In genomic region chr19:25445054-25445453, GRCm38 (mm10) we compare ENCODE assay signal across 8 mouse cellular contexts.
DNase-seq lines count a peak whose midpoint lies in the region; TF ChIP-seq lines count a peak whose summit lies in the region.
"Had no signal": no experiment of that assay in that cellular context is flagged by ENCODE, and none has a peak within 500 bp of the region (broad histone marks: within the 10 kb centered on the region; RNA-seq: fewer than 3 reads in every experiment).

No protein-coding gene starts in this region.

- H3K36me3 ChIP-seq in E14TG2a.4 (ENCODE audit: insufficient read depth, low read length), result no peaks in the 10 kb centered on the region
- H3K36me3 ChIP-seq: lung, embryonic 15.5 days had no signal

- peak; percentile 68 to 69 for DNase-seq in B cell, adult 2 months
- peak; percentile 33 for DNase-seq in cerebellum, adult 11 months
- peak; percentile 40 to 63 for DNase-seq in frontal cortex, postnatal 14 days (ENCODE audit: low spot score in 2 of 2)
- peak; percentile 72 for DNase-seq in layer of hippocampus, adult 11-12 months (ENCODE audit: low spot score)
- peak; percentile 83 for DNase-seq in lung, postnatal 14 days
- peak; percentile 13 to 45 for DNase-seq in spleen, postnatal 36 days (ENCODE audit: low spot score in 2 of 2)

- peak; percentile 88 for TF ChIP-seq CTCF in E14TG2a.4 (conservative IDR thresholded peaks at IDR 0.05; ENCODE audit: low read length)

- H3K4me3 ChIP-seq in E14TG2a.4 (replicated peaks; ENCODE audit: low read length), result no peak overlapping the region
- H3K4me3 ChIP-seq: lung, embryonic 15.5 days had no signal

- H3K27me3 ChIP-seq in E14TG2a.4 (ENCODE audit: insufficient read depth, low read length), result peaks cover 18% of the 10 kb centered on the region; the same call in 1 of the 2 replicates

- H3K4me1 ChIP-seq in E14TG2a.4 (replicated peaks; ENCODE audit: low read depth, low read length), result no peaks in the 10 kb centered on the region

- peaks cover 4% of the 10 kb centered on the region; the same call in 1 of the 2 replicates for H3K9me3 ChIP-seq in E14TG2a.4 (ENCODE audit: low read length)
- H3K9me3 ChIP-seq: lung, embryonic 15.5 days had no signal

Comparison
In these comparisons a context has a peak if more than half of its experiments do, and no peak if none do; other contexts are left out.
1. DNase-seq: peak in every context shown above with its lines; median percentile 83 in lung, postnatal 14 days; 72 in layer of hippocampus, adult 11-12 months; 68 in B cell, adult 2 months; 52 in frontal cortex, postnatal 14 days; 33 in cerebellum, adult 11 months; 29 in spleen, postnatal 36 days.